Mouse (Mus musculus): Measurements from ENCODE around the gene L3mbtl4. TPM values are rescaled to one million over a fixed set of nuclear protein-coding genes. Genes with fewer than 3 reads are reported as not detected.
A peak's percentile ranks its signal among the peaks of the same experiment; 100 is the strongest.
"Not testable (repeated sequence)": the region's sequence is repeated elsewhere in the genome, so short reads cannot be mapped to it uniquely, and the experiment has no call there.

The L3mbtl4 gene
- polyA plus RNA-seq, 1 experiment from 2014 or later = 0.11 TPM

DNA sequence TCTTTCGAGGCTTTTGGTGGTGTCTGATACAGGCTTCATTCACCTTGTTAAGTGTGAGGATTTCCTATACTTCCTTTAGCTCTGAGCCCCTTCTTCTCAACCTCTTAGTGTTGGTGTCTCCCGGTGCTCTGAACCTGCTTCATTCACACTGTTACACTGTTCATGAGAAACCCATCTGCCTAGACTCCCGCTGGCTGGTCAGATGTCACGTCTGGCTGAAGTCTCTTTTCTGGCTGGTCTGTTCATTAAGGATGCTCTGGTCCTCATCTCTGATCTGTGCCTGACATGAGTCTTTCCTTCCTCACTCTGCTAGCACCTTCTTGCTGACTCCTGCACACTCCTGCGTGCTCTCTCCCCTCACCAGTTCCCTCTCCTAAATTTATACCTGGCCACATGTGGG is 160.0 kb downstream of the L3mbtl4 start:
- H3K4me1 ChIP-seq = no peaks in the 10 kb centered on the region
- 72% methylated on average over 5 of the region's 5 CpGs for WGBS
- H3K27me3 ChIP-seq (ENCODE audit: poor library complexity, severe bottlenecking) = no peaks in the 10 kb centered on the region
- H3K27ac ChIP-seq = no peak overlapping the region
- no peaks in the 10 kb centered on the region for H3K9me3 ChIP-seq
- no peak overlapping the region for H3K4me3 ChIP-seq
- H3K36me3 ChIP-seq (replicated peaks) = no peaks in the 10 kb centered on the region
- no peak for DNase-seq (ENCODE audit: extremely low spot score, low spot score)

DNA sequence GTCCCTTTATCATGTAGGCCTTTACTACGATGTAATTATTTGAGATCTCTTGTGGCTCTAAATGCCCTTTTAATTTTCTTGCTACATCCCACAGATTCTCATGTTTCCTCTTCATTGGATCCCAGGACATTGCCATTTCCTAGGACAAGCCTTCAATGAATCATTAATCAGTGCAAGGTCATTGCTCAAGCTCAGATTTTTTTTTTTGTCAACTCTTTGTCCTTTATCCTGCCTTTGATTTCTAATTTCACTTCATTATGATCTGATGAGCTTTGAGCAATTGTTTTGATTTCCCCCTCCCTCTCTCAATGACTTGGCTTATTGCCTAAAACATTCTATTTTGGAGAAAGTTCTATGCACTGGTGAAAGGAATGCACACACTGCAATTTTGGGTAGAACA is 177.3 kb downstream of the L3mbtl4 start:
- no peaks in the 10 kb centered on the region for H3K36me3 ChIP-seq (replicated peaks)
- no peak for DNase-seq (ENCODE audit: extremely low spot score, low spot score)
- 93% methylated on average over 1 of the region's 1 CpGs for WGBS
- H3K4me1 ChIP-seq = no peaks in the 10 kb centered on the region
- H3K9me3 ChIP-seq = no peaks in the 10 kb centered on the region
- no peak overlapping the region for H3K4me3 ChIP-seq
- no peaks in the 10 kb centered on the region for H3K27me3 ChIP-seq (ENCODE audit: poor library complexity, severe bottlenecking)
- no peak overlapping the region for H3K27ac ChIP-seq

GRCm38 (mm10) chr17:68461471-68461870 is 187.9 kb downstream of the L3mbtl4 start:
- H3K27me3 ChIP-seq (ENCODE audit: poor library complexity, severe bottlenecking) = no peaks in the 10 kb centered on the region
- H3K4me3 ChIP-seq = no peak overlapping the region
- peaks cover 7% of the 10 kb centered on the region; the same call in 1 of the 2 replicates for H3K4me1 ChIP-seq
- no peaks in the 10 kb centered on the region for H3K36me3 ChIP-seq (replicated peaks)
- no peak for DNase-seq (ENCODE audit: extremely low spot score, low spot score)
- WGBS = 86% methylated on average over 5 of the region's 5 CpGs
- H3K27ac ChIP-seq = no peak overlapping the region
- H3K9me3 ChIP-seq = no peaks in the 10 kb centered on the region

DNA sequence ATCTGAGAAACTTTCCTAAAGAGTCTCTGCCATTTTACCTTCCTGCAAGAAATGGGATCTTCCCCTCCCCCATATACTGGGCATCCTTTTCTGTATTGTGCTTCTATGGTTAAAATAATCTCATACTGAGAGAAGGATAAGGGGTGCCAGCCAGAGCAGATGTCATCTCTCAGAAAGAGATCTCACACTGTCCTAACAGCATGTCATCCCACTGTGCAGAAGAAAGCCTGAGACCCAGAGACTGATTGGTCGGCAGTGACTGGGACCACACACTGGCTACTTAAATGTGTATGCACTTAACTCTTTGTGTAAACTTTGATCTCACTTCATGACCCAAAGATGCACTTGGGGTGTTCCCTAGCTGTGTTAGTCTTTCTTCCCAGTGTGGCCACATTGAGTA is 193.7 kb downstream of the L3mbtl4 start:
- Histone ChIP-seq H3K4me1 (peaks cover 1% of the 10 kb centered on the region; the same call in 1 of the 2 replicates), H3K27me3 (ENCODE audit: poor library complexity, severe bottlenecking) (no peaks in the 10 kb centered on the region), H3K9me3 (no peaks in the 10 kb centered on the region), H3K36me3 (replicated peaks) (no peaks in the 10 kb centered on the region), H3K27ac (no peak overlapping the region), H3K4me3 (no peak overlapping the region)
- no peak for DNase-seq (ENCODE audit: extremely low spot score, low spot score)
- WGBS = 82% methylated on average over 1 of the region's 1 CpGs

DNA sequence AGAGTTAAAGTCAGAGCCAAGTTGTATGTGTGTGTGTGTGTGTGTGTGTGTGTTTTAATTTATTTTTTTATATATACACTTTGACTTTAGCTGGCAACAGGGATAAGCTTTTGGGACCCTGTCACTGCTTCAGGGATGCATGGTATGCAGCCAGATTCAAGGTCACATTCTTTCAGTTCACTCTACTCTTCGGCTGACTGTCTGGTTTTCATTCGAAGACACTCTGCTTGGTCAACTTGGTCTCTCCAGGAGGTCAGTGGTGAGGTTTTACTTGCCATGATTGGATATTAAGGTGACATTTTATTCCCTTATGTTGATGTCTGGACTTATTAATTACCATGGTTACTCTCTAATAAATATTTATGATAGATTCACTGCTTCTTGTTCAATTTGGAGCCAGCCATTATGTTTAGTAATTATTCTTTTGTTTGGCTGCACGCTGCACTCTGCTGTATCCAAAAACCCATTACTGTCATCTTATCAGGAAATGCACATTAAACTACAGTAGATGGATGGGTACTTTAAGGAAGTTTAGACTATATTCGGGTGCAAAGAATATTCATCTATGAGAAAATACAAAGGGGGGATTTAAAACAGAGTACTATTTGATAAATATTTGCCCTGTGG is 216.6 kb downstream of the L3mbtl4 start:
- H3K27ac ChIP-seq = no peak overlapping the region
- no peaks in the 10 kb centered on the region for H3K4me1 ChIP-seq
- no peak overlapping the region for H3K4me3 ChIP-seq
- no peaks in the 10 kb centered on the region for H3K36me3 ChIP-seq (replicated peaks)
- H3K9me3 ChIP-seq = no peaks in the 10 kb centered on the region
- DNase-seq (ENCODE audit: extremely low spot score, low spot score) = no peak
- WGBS = 83% methylated on average over 4 of the region's 4 CpGs
- no peaks in the 10 kb centered on the region for H3K27me3 ChIP-seq (ENCODE audit: poor library complexity, severe bottlenecking)

GRCm38 (mm10) chr17:68492231-68492630 is 218.6 kb downstream of the L3mbtl4 start:
- DNase-seq (ENCODE audit: extremely low spot score, low spot score) = no peak
- H3K36me3 ChIP-seq (replicated peaks) = no peaks in the 10 kb centered on the region
- no peaks in the 10 kb centered on the region for H3K9me3 ChIP-seq
- H3K27ac ChIP-seq = no peak overlapping the region
- H3K4me3 ChIP-seq = no peak overlapping the region
- no peaks in the 10 kb centered on the region for H3K27me3 ChIP-seq (ENCODE audit: poor library complexity, severe bottlenecking)
- H3K4me1 ChIP-seq = no peaks in the 10 kb centered on the region
- 90% methylated on average over 3 of the region's 3 CpGs for WGBS

DNA sequence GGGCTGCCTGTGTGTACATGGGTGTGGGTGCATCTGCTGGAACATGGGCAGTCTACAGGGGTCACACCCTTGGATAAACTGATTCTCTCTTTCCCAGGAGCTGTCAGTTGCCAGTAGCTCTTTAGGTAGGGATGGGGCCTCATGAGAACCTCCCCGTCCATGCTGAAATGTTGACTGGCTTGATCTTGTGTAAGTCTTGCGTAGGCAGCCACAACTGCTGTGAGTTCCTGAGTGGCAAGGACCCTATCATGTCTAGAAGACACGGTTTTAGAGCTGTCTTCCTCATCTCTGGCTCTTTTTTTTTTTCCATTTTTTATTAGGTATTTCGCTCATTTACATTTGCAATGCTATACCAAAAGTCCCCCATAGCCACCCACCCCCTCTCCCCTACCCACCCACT is 229.4 kb downstream of the L3mbtl4 start:
- not testable (repeated sequence) for DNase-seq (ENCODE audit: extremely low spot score, low spot score); H3K9me3 ChIP-seq; H3K27me3 ChIP-seq (ENCODE audit: poor library complexity, severe bottlenecking); H3K4me3 ChIP-seq; H3K27ac ChIP-seq; H3K36me3 ChIP-seq (replicated peaks); H3K4me1 ChIP-seq
- 76% methylated on average over 2 of the region's 4 CpGs for WGBS

- Histone ChIP-seq H3K9me3 (no peaks in the 10 kb centered on the region), H3K36me3 (replicated peaks) (no peaks in the 10 kb centered on the region), H3K4me3 (no peak overlapping the region), H3K27ac (no peak overlapping the region), H3K27me3 (ENCODE audit: poor library complexity, severe bottlenecking) (no peaks in the 10 kb centered on the region), H3K4me1 (0 out of 2 replicates have a peak, but pooled peaks cover 5% of the 10 kb centered on the region)
- WGBS = 84% methylated on average over 9 of the region's 9 CpGs
- no peak for DNase-seq (ENCODE audit: extremely low spot score, low spot score)
These were observed 286.1 kb downstream of the L3mbtl4 start for GRCm38 (mm10) chr17:68559698-68560097.

- Histone ChIP-seq H3K27ac (no peak overlapping the region), H3K4me1 (0 out of 2 replicates have a peak, but pooled peaks cover 5% of the 10 kb centered on the region), H3K9me3 (no peaks in the 10 kb centered on the region), H3K4me3 (no peak overlapping the region), H3K27me3 (ENCODE audit: poor library complexity, severe bottlenecking) (no peaks in the 10 kb centered on the region), H3K36me3 (replicated peaks) (no peaks in the 10 kb centered on the region)
- no peak for DNase-seq (ENCODE audit: extremely low spot score, low spot score)
- WGBS = 30% methylated on average over 1 of the region's 1 CpGs
These were observed 286.7 kb downstream of the L3mbtl4 start for GRCm38 (mm10) chr17:68560264-68560663.

- no peaks in the 10 kb centered on the region for H3K27me3 ChIP-seq (ENCODE audit: poor library complexity, severe bottlenecking)
- no peaks in the 10 kb centered on the region; the same call in 1 of the 2 replicates for H3K9me3 ChIP-seq
- WGBS = 95% methylated on average over 6 of the region's 6 CpGs
- DNase-seq (ENCODE audit: extremely low spot score, low spot score) = no peak
- H3K36me3 ChIP-seq (replicated peaks) = no peaks in the 10 kb centered on the region
- no peaks in the 10 kb centered on the region for H3K4me1 ChIP-seq
- H3K27ac ChIP-seq = no peak overlapping the region
- no peak overlapping the region for H3K4me3 ChIP-seq
These were observed 298.2 kb downstream of the L3mbtl4 start for GRCm38 (mm10) chr17:68571806-68572205.

GRCm38 (mm10) chr17:68585195-68585594 is 311.6 kb downstream of the L3mbtl4 start:
- DNase-seq (ENCODE audit: extremely low spot score, low spot score) = no peak
- Histone ChIP-seq H3K9me3 (no peaks in the 10 kb centered on the region), H3K4me3 (no peak overlapping the region), H3K36me3 (replicated peaks) (no peaks in the 10 kb centered on the region), H3K27ac (no peak overlapping the region), H3K27me3 (ENCODE audit: poor library complexity, severe bottlenecking) (no peaks in the 10 kb centered on the region), H3K4me1 (no peaks in the 10 kb centered on the region)
- whole genome bisulfite sequencing = 90% methylated on average over 3 of the region's 3 CpGs

GRCm38 (mm10) chr17:68591619-68592018 is 318.0 kb downstream of the L3mbtl4 start:
- no peaks in the 10 kb centered on the region for H3K9me3 ChIP-seq
- WGBS = 85% methylated on average over 4 of the region's 4 CpGs
- no peaks in the 10 kb centered on the region for H3K36me3 ChIP-seq (replicated peaks)
- DNase-seq (ENCODE audit: extremely low spot score, low spot score) = no peak
- no peaks in the 10 kb centered on the region for H3K27me3 ChIP-seq (ENCODE audit: poor library complexity, severe bottlenecking)
- H3K4me3 ChIP-seq = no peak overlapping the region
- H3K27ac ChIP-seq = no peak overlapping the region
- H3K4me1 ChIP-seq = no peaks in the 10 kb centered on the region

- H3K36me3 ChIP-seq (replicated peaks) = no peaks in the 10 kb centered on the region
- DNase-seq (ENCODE audit: extremely low spot score, low spot score) = no peak
- no peaks in the 10 kb centered on the region for H3K9me3 ChIP-seq
- no peaks in the 10 kb centered on the region for H3K27me3 ChIP-seq (ENCODE audit: poor library complexity, severe bottlenecking)
- no peak overlapping the region for H3K4me3 ChIP-seq
- H3K4me1 ChIP-seq = no peaks in the 10 kb centered on the region
- WGBS = 78% methylated on average over 4 of the region's 4 CpGs
- H3K27ac ChIP-seq = no peak overlapping the region
These were observed 329.1 kb downstream of the L3mbtl4 start for GRCm38 (mm10) chr17:68602744-68603143.

DNA sequence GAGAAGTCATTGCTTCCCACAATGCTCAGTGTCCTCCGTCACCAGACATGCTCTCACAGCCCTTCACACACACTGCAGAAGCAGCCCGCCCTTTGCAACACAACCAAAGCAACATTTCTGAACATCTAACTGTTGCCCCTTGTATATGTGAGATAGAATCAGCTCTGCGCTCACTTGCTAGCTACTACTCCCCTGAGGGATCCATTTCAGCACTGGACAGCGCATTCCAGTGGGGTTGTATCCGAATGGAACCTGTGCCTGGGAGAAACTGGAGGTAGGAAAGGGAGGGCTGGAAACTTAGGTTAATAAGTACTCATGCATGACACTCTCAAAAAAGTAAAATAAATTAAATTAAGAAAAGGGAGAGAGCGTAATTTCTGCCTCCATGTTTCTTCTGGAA is 334.1 kb downstream of the L3mbtl4 start:
- WGBS = 56% methylated on average over 6 of the region's 6 CpGs
- Histone ChIP-seq H3K27me3 (ENCODE audit: poor library complexity, severe bottlenecking) (no peaks in the 10 kb centered on the region), H3K36me3 (replicated peaks) (no peaks in the 10 kb centered on the region), H3K27ac (no peak overlapping the region), H3K4me1 (no peaks in the 10 kb centered on the region), H3K4me3 (no peak overlapping the region), H3K9me3 (no peaks in the 10 kb centered on the region)
- peak; percentile 33 for DNase-seq (ENCODE audit: extremely low spot score, low spot score)
